Mouse (Mus musculus) embryo, embryonic 11.5 days (tissue): Measurements from ENCODE around the gene D7Ertd443e.

Experiments used
- DNase-seq: peaks from one replicate; pipeline ENCODE4 v3.0.0-alpha.2; 2012; ENCODE audit warnings: low read depth, low spot score

The D7Ertd443e gene

DNA sequence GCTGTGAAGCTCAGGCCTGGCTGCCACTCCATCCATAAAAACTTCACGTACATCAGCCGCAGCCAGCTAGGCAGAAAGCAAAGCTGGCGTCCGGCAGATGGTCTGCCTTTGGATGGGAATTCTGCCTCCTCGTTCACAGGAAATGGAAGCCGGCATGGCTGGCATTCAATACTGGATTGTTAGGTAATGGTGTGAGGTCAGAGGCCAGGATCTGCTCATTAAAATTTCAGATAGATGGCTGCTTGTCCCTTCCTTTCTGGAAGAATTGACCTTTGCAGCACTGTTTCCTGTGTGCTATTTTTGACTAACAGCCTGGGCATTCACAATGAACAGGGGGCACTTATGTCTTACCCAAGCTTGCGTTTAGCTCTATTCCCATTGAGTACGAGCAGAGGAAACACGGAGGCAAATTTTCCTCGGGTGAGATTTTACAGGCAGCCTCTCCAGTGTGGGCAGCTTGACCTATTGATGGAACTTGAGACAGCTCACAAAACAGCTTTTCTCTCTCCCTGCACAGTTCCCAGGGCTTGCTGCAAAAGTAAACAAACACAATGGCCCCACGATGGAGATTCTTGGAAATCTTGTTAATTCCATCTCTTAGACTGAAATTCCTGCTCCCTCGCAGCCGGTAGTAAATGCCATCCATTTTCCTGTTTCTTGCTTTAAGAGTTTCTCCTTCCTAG is 157.5 kb downstream of the D7Ertd443e start:
- DNase-seq: no peak

DNA sequence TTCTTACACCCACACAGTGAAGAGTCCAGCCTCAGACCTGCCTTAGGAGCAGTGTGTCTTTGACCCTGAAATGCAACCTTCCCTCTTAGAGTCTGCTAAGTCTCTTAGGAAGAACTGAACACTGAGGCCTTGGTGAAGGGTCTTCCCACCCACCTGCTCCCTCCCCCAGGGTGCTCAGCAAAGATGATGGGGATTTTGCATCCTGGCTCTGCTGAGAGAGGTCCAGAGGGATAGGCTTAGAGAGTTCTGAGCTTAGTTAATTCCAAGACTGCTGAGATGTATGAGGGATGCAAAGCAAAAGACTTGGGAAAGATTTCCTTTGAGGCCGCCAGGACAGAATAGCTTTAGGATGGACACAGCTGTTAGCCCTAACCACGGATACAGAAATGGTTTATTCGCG is 158.4 kb downstream of the D7Ertd443e start:
- DNase-seq: no peak

DNA sequence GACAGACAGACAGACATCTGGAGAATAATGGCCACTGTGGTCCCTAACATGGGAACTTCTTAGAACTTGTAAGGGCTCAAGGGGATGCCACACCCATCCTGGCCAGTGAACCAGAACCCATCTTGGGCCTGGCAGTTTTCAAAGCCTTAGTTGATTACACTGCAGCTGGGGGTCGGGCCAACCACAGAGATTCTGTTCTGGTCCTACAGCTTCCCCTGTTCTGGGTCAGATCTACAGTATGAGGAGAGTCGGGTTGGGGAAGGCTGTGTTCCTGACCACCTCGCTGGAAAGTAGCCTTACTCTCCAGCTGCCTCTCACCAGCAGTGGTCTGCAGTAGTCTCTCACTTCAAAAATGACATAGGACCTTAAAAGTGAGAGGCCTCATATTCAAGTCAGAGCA is 159.2 kb downstream of the D7Ertd443e start:
- DNase-seq: no peak

DNA sequence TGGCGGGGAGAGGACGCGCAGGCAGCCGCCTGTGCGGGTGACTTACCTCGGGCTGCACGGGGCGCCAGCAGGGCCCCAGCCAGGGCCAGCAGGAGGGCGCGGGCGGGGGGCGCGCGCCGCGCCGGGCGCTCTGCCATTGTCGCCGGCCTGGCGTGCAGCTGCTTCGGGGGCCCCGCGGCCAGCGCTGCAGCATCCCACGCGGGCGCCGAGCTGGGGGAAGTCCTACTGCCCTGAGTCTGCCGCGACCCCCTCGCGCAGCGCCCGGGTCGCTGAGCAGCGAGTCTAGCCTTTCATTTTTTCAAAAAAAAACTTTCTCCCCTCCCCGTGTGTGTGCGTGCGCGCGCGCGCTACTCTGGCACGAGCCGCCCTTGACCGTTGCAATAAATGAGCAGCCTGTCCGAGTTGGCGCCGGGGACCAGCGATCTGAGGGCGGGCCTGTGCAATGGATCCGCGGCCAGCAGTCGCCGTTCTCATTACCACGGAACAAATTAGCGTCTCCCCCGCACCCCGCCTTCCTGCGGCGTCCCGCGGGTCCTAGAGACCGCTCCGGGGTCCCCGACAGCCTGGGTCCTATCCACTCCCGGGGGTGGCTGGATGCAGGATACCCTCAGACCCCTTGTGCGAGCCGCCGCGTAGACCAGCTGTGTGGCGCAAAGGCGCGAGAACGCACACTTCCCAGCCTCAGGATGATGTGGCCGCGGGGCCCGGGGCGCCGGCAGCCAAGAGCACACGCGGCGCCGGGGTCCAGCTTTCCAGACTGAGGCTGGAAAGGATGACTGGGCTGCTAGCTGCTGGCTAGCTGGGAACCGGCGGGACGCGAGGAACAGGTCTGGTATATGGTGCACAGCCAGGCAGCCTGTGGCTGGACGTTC is 160.5 kb downstream of the D7Ertd443e start:
- peak; percentile 46 for DNase-seq

DNA sequence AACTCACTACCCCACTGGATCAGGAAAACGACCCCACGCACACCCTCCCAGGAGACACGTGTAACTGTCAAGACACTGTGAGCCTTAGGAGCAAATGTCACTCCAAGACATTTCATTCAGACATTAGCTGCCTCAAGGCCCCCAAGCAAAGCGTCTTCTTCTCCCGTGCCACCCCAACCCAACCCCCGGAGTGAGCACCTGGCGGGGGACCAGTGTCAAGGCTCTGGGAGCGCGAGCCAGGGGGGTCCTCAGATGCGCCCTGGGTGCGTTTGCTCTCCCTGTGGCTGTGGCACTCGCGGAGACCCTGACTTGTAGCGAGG is 161.1 kb downstream of the D7Ertd443e start:
- no peak for DNase-seq

DNA sequence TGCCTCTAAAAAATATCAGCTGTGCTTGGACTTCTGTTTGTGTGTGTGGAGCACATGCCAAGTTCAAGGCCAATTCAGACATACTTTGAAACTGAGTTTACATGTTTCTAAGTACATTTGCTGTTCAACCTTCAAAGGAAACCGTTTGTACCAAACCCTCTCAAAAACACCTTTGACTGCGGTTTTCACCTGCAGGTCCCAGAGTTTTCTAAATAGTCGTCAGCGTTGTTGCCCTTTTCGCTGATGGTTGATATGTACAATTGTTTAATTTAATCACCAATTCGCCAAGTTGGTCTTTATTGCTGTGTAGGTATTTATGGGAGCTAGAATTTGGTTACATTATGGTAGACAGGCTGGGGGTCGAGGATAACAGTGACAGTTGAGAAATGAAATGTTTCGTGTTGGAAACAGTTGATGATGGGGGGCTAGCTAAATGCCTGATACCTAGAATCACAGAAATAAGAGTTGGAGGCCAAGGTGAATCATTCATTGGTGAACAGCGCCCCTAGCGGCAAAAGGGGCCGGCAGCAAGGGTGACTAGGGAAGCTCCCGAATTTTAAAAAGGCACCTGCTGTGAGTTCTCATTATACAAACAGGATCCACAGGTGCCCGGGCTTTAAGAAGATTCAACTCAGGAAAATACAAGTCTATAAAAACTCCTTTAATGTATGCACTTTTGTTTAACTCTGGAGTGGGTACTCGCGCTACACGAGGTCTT is 161.9 kb downstream of the D7Ertd443e start:
- peak; percentile 69 for DNase-seq
